Mouse (Mus musculus) liver, embryonic 14.5 days (tissue): ENCODE results near the gene Ttc22. TPM values are rescaled to one million over a fixed set of nuclear protein-coding genes. Genes with fewer than 3 reads are reported as not detected.

Experiments used
- ATAC-seq: fragments of 200-750 bp; cut with Nextera tagmentation; 2 replicates; pipeline ENCODE4 v1.8.0; 2017; ENCODE audit warnings: moderate number of reproducible peaks, mild to moderate bottlenecking, moderate library complexity; ENCODE audit not compliant: insufficient read depth
- DNase-seq, 3 experiments: peaks; one replicate each; pipeline ENCODE4 v3.0.0-alpha.2; 2012 to 2013; ENCODE audit warnings: low read depth in 3 of 3, low spot score in 3 of 3
- H3K27ac ChIP-seq: fragments of 300-500 bp; sonication (generic); 2 replicates; pipeline ENCODE4 v1.5.1; 2014; ENCODE audit warnings: moderate library complexity, mild to moderate bottlenecking, control low read depth, inconsistent platforms
- H3K27me3 ChIP-seq: fragments of 300-500 bp; sonication (generic); 2 replicates; pipeline ENCODE4 v1.6.1; 2014; ENCODE audit warnings: mild to moderate bottlenecking, low read length, moderate library complexity; ENCODE audit not compliant: control insufficient read depth, insufficient read depth
- H3K36me3 ChIP-seq: fragments of 300-500 bp; sonication (generic); replicated peaks from 2 replicates; pipeline ENCODE4 v1.6.1; 2014; ENCODE audit warnings: low read depth; ENCODE audit not compliant: control insufficient read depth, insufficient read depth
- H3K4me1 ChIP-seq, 2 experiments: fragments of 200-500 bp in 1 of 2; fragments of 300-500 bp in 1 of 2; sonication (generic) in 1 of 2; replicated peaks; 2 replicates each; pipeline ENCODE4 v1.6.1; 2012 to 2014; ENCODE audit warnings: antibody characterized with exemption in 1 of 2, inconsistent platforms in 1 of 2, low read length in 1 of 2; ENCODE audit not compliant: control insufficient read depth in 2 of 2, insufficient read depth in 2 of 2
- H3K4me2 ChIP-seq: fragments of 300-500 bp; sonication (generic); 2 replicates; pipeline ENCODE4 v1.6.1; 2014; ENCODE audit warnings: low read depth, mild to moderate bottlenecking, control low read depth, moderate library complexity
- H3K4me3 ChIP-seq, 2 experiments: fragments of 200-500 bp in 1 of 2; fragments of 300-500 bp in 1 of 2; sonication (generic) in 1 of 2; 2 replicates each; pipeline ENCODE4 v1.5.1; 2012 to 2014; ENCODE audit warnings: low read depth in 2 of 2, low read length in 2 of 2, mild to moderate bottlenecking in 2 of 2, control low read depth in 1 of 2, inconsistent platforms in 1 of 2, moderate library complexity in 1 of 2; ENCODE audit not compliant: insufficient read depth in 1 of 2
- H3K9ac ChIP-seq: fragments of 300-500 bp; sonication (generic); replicated peaks from 2 replicates; pipeline ENCODE4 v1.6.1; 2014; ENCODE audit warnings: mild to moderate bottlenecking, control low read depth, moderate library complexity
- H3K9me3 ChIP-seq: fragments of 300-500 bp; sonication (generic); 2 replicates; pipeline ENCODE4 v1.6.1; 2016; ENCODE audit warnings: low read length, mixed read lengths; ENCODE audit not compliant: control insufficient read depth
- CTCF ChIP-seq: IDR thresholded peaks from 2 replicates; pipeline ENCODE4 v1.5.1; 2016; ENCODE audit warnings: antibody characterized with exemption, low read depth, control low read depth
- EP300 ChIP-seq: IDR thresholded peaks from 2 replicates; pipeline ENCODE4 v1.6.1; 2016; ENCODE audit warnings: antibody characterized with exemption, low read depth
- whole genome bisulfite sequencing: fragments of 180-500 bp; shearing (Covaris S2); extraction: QIAGEN DNeasy Blood & Tissue Kit; methylation state at CpG from one replicate; pipeline ENCODE4 v1.1.7; 2014; ENCODE audit not compliant: insufficient replicate concordance; 5-methylcytosine and 5-hydroxymethylcytosine counted together
- polyA plus RNA-seq, 2 experiments: library from polyadenylated mRNA; depleted of rRNA in 1 of 2; stranded (reverse) in 1 of 2; unstranded in 1 of 2; fragments of >200 nt; fragmentation: Nextera tagmentation in 1 of 2; extraction: Ambion mirVana in 1 of 2; gene quantifications; 2 replicates each; pipeline versions ENCODE4 v1.2.1 to v1.2.3; 2012 to 2014

Gene Ttc22
- polyA plus RNA-seq, 2 experiments = 0.02 TPM; not detected in 1

DNA sequence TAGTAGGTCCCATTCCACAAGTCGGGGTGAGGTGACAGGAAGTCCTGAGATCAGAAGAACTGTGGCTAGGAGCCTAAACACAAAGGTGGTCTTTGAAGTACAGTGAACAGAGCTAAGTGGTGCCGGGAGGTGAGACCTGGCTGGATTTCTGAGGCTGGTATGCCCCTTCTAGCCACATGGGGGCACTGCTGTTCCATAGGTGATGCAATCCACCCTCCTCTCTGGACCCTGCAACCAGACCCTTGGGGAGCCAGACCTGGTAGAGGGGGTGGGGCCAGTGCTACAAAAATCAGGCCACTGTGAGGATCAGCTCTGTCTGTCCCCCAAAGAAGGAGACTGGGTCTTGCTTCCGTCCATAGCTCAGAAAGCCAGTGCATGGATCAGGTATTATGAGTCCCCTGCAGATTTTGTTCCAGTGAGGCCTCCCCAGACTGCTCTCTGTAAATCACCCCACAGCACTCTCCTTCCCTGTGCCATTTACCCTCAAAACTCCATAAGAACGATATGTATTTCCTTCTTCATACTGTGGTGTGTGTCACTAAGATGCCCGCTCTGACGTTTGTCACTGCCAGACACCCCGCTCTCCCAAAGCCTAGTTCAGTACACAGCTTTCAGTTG, 7.9 kb upstream of the Ttc22 start:
- DNase-seq = peak; percentile 38 to 51 (median 44)
- TF ChIP-seq EP300 = peak; percentile 25; the same call in 1 of the 2 replicates
- peak; percentile 97 for TF ChIP-seq CTCF
- WGBS = 43% methylated on average over 7 of the region's 7 CpGs
- Histone ChIP-seq H3K4me1 (peaks cover 20 to 22% of the 10 kb centered on the region in 2 experiments), H3K9ac (peak overlapping the region; percentile 74), H3K27me3 (peaks cover 5% of the 10 kb centered on the region), H3K36me3 (no peaks in the 10 kb centered on the region), H3K4me3 (no peak overlapping the region; a peak in 1 of 4 replicates), H3K27ac (peak overlapping the region; percentile 87), H3K4me2 (peak overlapping the region; percentile 74), H3K9me3 (no peaks in the 10 kb centered on the region)
- peak; percentile 69 for ATAC-seq

DNA sequence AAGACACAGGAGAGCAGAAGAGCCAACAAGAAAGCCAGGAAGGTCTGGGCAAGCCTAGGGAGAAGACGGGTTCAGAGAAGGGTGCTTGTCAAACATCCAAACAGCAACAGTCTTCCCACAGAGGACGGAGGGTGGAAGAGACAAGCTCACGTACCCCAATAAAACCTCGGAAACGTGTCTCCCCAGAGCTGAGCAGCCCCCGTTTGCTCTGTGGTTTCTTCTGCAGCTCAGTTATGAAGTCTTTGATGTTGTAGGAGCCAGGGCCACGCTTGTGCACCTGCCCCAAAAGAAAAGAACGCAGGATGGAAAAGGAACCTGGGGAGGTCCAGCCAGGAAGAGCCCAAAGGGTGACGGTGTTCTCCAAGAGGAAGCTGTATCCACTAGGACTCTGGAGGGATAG, 7.4 kb upstream of the Ttc22 start:
- H3K4me1 ChIP-seq = peaks cover 20 to 22% of the 10 kb centered on the region in 2 experiments
- DNase-seq (no peak), ATAC-seq (no peak)
- no peak overlapping the region for H3K4me2 ChIP-seq
- peaks cover 5% of the 10 kb centered on the region for H3K27me3 ChIP-seq
- TF ChIP-seq CTCF (no peak), EP300 (no peak)
- H3K36me3 ChIP-seq = no peaks in the 10 kb centered on the region
- no peak overlapping the region for H3K4me3 ChIP-seq
- no peak overlapping the region for H3K9ac ChIP-seq
- WGBS = 62% methylated on average over 9 of the region's 9 CpGs
- H3K27ac ChIP-seq = no peak overlapping the region
- no peaks in the 10 kb centered on the region for H3K9me3 ChIP-seq

DNA sequence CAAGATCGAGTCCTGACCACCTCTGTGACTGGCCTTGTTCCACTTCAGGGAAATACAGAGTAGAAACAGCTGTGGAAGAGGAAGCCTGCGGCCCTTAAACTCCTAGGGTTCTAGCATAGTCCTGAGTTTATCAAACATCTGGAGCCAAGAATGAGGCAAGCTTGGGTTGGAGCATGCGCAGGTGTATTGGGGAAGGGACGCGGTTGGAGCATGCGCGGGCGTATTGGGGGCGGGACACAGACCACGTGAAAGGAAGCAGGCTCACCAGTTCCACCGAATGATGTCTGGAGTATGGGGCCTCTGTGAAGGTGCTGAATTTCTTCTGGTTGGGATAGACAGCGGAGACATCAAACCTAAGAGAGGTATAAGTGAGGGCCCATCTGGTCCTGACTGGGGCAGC, 6.6 kb upstream of the Ttc22 start:
- no peak overlapping the region for H3K9ac ChIP-seq
- H3K27ac ChIP-seq = no peak overlapping the region
- H3K9me3 ChIP-seq = no peaks in the 10 kb centered on the region
- 65% methylated on average over 12 of the region's 12 CpGs for WGBS
- DNase-seq (no peak), ATAC-seq (no peak)
- no peak overlapping the region for H3K4me2 ChIP-seq
- H3K27me3 ChIP-seq = peaks cover 5% of the 10 kb centered on the region
- no peaks in the 10 kb centered on the region for H3K36me3 ChIP-seq
- peaks cover 20 to 22% of the 10 kb centered on the region in 2 experiments for H3K4me1 ChIP-seq
- no peak overlapping the region for H3K4me3 ChIP-seq
- TF ChIP-seq CTCF (no peak), EP300 (no peak)

DNA sequence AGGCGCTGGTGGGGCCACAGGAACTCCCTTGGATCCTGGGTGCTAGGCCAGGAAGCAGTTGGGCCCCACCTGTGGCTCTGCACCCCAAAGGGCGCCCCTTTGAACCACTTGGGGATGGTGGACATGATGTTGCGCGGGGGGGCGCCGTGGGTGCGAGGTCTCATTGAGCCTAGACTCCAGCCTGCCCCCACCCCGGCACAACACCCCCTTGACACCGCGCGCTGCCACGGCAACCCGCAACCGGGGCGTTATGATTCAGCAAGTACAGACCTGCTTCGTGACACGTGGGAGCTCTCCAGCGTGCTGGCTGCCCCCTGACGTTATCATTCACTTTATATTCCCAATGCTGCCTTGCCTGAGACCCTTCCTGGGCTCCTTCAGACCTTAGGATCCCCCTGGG, 5.2 kb upstream of the Ttc22 start, which contains the start of gene Lexm:
TSS of gene Lexm (minus strand) at position 186 of the 400 bp plus-strand sequence.
- H3K4me3 ChIP-seq = no peak within 1 kb of the TSS
- H3K4me1 ChIP-seq = peaks cover 20 to 22% of the 10 kb centered on the region in 2 experiments
- H3K36me3 ChIP-seq = no peaks in the 10 kb centered on the region
- H3K9me3 ChIP-seq = no peaks in the 10 kb centered on the region
- no peak for TF ChIP-seq CTCF
- ATAC-seq (no peak), DNase-seq (no peak)
- H3K4me2 ChIP-seq = peak within 1 kb of the TSS; percentile 40
- H3K9ac ChIP-seq = no peak within 1 kb of the TSS
- H3K27ac ChIP-seq = no peak within 1 kb of the TSS
- WGBS = 3% methylated on average over 18 of the region's 19 CpGs
- H3K27me3 ChIP-seq = peaks cover 10% of the 10 kb centered on the region

DNA sequence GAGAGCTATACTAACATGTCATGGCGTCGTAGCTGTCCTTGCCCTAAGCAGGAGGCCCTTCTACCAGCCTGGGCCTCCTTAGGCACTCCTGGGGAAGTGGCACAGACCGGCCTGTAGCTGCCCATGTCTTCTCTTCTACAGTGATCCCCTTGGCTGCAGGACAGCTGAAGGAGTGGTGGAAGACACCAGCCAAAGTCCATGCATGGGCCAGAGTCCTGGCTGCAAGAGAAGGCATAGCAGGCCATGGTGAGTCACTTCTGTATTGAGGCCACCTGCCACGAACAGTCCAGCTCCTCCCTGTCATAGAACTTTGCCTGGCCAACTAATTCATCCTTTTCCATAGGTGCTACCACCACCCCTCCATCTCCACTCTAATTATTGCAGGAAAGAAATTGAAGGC, 3.3 kb upstream of the Ttc22 start:
- Histone ChIP-seq H3K4me3 (no peak overlapping the region), H3K4me1 (peaks cover 8% of the 10 kb centered on the region in 2 experiments), H3K36me3 (no peaks in the 10 kb centered on the region), H3K27ac (no peak overlapping the region), H3K27me3 (peaks cover 22% of the 10 kb centered on the region), H3K9ac (no peak overlapping the region), H3K4me2 (no peak overlapping the region), H3K9me3 (no peaks in the 10 kb centered on the region)
- ATAC-seq (no peak), DNase-seq (no peak)
- TF ChIP-seq EP300 (no peak), CTCF (no peak)
- WGBS = 57% methylated on average over 4 of the region's 4 CpGs
